Mouse (Mus musculus): ENCODE results near the gene Spata2l. TPM values are rescaled to one million over a fixed set of nuclear protein-coding genes. Genes with fewer than 3 reads are reported as not detected.
"Not testable (repeated sequence)": the region's sequence is repeated elsewhere in the genome, so short reads cannot be mapped to it uniquely, and the experiment has no call there.

Gene Spata2l
- polyA plus RNA-seq, 1 experiment from 2014 or later, result 11.4 TPM

GRCm38 (mm10) chr8:123220917-123221316 lies 15.1 kb downstream of the Spata2l start:
- Histone ChIP-seq H3K36me3 (no peaks in the 10 kb centered on the region), H3K9me3 (no peaks in the 10 kb centered on the region), H3K27ac (replicated peaks) (no peak overlapping the region), H3K27me3 (no peaks in the 10 kb centered on the region), H3K4me3 (no peak overlapping the region), H3K4me2 (no peak overlapping the region), H3K9ac (no peak overlapping the region), H3K4me1 (replicated peaks) (peaks cover 16% of the 10 kb centered on the region)
- ATAC-seq (ENCODE audit: low FRiP score, low read depth), result no peak
- WGBS, result 87% methylated on average over 1 of the region's 1 CpGs

- 84% methylated on average over 3 of the region's 3 CpGs for WGBS
- Histone ChIP-seq H3K4me2 (no peak overlapping the region), H3K27me3 (no peaks in the 10 kb centered on the region), H3K4me3 (no peak overlapping the region), H3K9me3 (no peaks in the 10 kb centered on the region), H3K36me3 (no peaks in the 10 kb centered on the region), H3K9ac (no peak overlapping the region), H3K27ac (replicated peaks) (no peak overlapping the region), H3K4me1 (replicated peaks) (peaks cover 22% of the 10 kb centered on the region)
- no peak for ATAC-seq (ENCODE audit: low FRiP score, low read depth)
These were observed 20.6 kb downstream of the Spata2l start for GRCm38 (mm10) chr8:123215430-123215829.

DNA sequence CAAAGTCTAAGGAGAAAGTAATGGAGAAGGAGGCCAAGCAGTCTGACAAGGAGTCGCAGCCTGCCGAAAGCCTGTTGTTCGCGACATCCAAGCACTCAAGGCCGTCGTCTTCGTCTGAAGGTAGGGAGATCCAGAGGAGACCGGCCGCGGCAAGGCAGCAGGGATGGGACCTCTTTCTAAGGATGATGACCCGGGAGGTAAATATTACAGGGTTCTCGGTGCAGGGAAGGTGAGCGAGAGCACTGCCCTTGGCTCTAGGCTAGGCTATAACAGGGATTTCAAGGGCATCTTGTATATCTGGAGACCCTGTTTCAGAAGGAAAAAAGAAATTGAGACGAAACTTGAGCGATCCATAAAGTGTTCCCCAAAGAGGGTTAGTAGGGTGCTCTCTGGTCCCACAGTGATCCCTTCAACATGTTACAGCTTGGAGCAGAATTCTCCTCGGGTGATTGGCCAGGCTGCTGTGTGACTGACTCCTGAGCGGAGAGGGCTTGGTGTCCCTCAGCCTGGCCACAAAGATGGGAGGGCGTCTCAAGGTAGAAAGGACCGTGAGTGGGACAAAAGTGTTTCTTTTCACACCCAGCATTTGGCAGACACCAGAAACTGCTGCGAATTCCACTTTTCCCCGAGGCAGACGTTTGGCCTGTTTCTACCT lies 22.8 kb downstream of the Spata2l start:
- WGBS, result 18% methylated on average over 22 of the region's 22 CpGs
- peak overlapping the region; percentile 66 for H3K27ac ChIP-seq (replicated peaks)
- peaks cover 4% of the 10 kb centered on the region for H3K36me3 ChIP-seq
- no peak; the same call in 1 of the 2 replicates for ATAC-seq (ENCODE audit: low FRiP score, low read depth)
- H3K9me3 ChIP-seq, result no peaks in the 10 kb centered on the region
- peak overlapping the region; percentile 97 for H3K4me2 ChIP-seq
- H3K4me1 ChIP-seq (replicated peaks), result peaks cover 22% of the 10 kb centered on the region
- peak overlapping the region; percentile 83 for H3K4me3 ChIP-seq
- peak overlapping the region; percentile 90 for H3K9ac ChIP-seq
- H3K27me3 ChIP-seq, result no peaks in the 10 kb centered on the region

DNA sequence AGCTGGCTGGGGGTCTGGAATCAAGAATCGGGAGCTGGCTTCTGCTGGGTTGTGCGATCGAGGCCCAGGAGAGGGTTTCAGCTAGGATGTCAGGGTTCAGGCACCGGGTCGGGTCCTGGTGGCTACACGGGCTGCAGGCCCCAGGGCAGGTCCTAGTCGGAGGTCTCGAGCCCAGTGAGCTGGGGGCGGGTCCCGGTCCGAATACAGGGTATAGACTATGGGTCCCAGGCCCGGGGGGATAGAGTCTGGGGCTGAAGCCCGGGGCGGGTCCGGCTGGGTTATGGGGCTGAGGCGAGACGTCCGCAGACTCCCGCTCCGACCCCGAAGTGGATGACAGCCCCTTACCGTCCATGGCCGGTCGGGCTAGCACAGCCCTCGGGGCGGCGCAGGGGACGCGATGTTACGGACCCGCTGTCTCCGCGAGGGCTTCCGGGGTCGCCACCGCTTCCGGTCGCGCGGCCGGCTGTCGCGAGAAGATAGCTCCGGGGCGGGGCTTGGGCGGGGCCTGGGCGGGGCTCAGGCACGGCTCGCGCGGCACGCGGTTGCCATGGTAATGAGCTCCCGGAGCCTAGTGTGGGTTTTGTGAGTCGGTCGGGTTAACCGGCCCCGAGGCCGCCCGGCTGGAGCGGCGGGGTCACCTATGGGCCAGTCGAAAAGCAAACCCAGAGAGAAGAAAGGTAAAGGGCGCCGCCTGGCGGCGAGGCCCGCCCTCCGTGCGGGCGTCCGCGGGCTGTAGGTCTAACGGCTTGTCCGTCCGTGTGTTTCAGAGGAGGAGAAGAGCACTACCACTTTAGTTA lies 23.5 kb downstream of the Spata2l start, which contains the start of the genes Chmp1a and Spata33:
TSS of gene Chmp1a (minus strand) at position 443 of the 797 bp plus-strand sequence.
TSS of gene Spata33 (plus strand) at position 512 of the 797 bp plus-strand sequence.
- peak within 1 kb of the TSS; percentile 66 for H3K27ac ChIP-seq (replicated peaks)
- H3K9ac ChIP-seq, result peak within 1 kb of the TSS; percentile 90
- H3K36me3 ChIP-seq, result peaks cover 7% of the 10 kb centered on the region
- peak within 1 kb of the TSS; percentile 83 for H3K4me3 ChIP-seq
- peak within 1 kb of the TSS; percentile 97 for H3K4me2 ChIP-seq
- H3K9me3 ChIP-seq, result no peaks in the 10 kb centered on the region
- no peaks in the 10 kb centered on the region for H3K27me3 ChIP-seq
- peaks cover 22% of the 10 kb centered on the region for H3K4me1 ChIP-seq (replicated peaks)
- 1% methylated on average over 74 of the region's 76 CpGs for WGBS
- peak; percentile 95 for ATAC-seq (ENCODE audit: low FRiP score, low read depth)

GRCm38 (mm10) chr8:123211876-123212275 lies 24.2 kb downstream of the Spata2l start:
- Histone ChIP-seq H3K4me1 (replicated peaks) (peaks cover 22% of the 10 kb centered on the region), H3K27ac (replicated peaks) (peak overlapping the region; percentile 64; the same call in 1 of the 2 replicates), H3K9ac (peak overlapping the region; percentile 90), H3K4me3 (peak overlapping the region; percentile 83), H3K27me3 (no peaks in the 10 kb centered on the region), H3K36me3 (peaks cover 13% of the 10 kb centered on the region), H3K9me3 (no peaks in the 10 kb centered on the region), H3K4me2 (peak overlapping the region; percentile 97)
- no peak for ATAC-seq (ENCODE audit: low FRiP score, low read depth)
- 48% methylated on average over 10 of the region's 10 CpGs for WGBS

DNA sequence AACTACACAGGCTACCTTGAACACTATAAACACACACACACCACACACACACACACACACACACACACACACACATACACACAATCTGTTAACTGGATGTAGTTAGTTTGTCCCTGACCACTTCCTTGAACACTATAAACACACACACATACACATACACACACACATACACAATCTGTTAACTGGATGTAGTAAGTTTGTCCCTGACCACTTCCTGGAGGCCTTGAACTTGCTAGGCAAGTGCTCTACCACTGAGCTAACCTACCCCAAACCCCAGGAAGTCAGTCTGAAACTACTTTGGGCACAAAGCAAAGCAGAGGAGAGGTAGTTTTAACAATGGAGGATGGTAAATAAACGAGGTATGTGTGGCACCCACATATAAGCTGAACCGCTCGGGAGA lies 32.5 kb downstream of the Spata2l start:
- WGBS, result 97% methylated on average over 3 of the region's 3 CpGs
- no peak overlapping the region for H3K27ac ChIP-seq (replicated peaks)
- H3K9ac ChIP-seq, result no peak overlapping the region
- H3K4me1 ChIP-seq (replicated peaks), result 0 out of 2 replicates have a peak, but pooled peaks cover 2% of the 10 kb centered on the region
- no peak overlapping the region for H3K4me2 ChIP-seq
- H3K27me3 ChIP-seq, result no peaks in the 10 kb centered on the region
- no peak overlapping the region for H3K4me3 ChIP-seq
- peaks cover 16% of the 10 kb centered on the region for H3K36me3 ChIP-seq
- no peak for ATAC-seq (ENCODE audit: low FRiP score, low read depth)
- no peaks in the 10 kb centered on the region for H3K9me3 ChIP-seq

- Histone ChIP-seq H3K4me3 (no peak overlapping the region), H3K4me1 (replicated peaks) (0 out of 2 replicates have a peak, but pooled peaks cover 2% of the 10 kb centered on the region), H3K9me3 (no peaks in the 10 kb centered on the region), H3K36me3 (peaks cover 11% of the 10 kb centered on the region), H3K27me3 (no peaks in the 10 kb centered on the region), H3K4me2 (no peak overlapping the region), H3K27ac (replicated peaks) (no peak overlapping the region), H3K9ac (no peak overlapping the region)
- whole genome bisulfite sequencing, result 22% methylated on average over 5 of the region's 5 CpGs
- 0 out of 2 replicates have a peak, but pooled peaks have one; percentile 16 for ATAC-seq (ENCODE audit: low FRiP score, low read depth)
These were observed 33.7 kb downstream of the Spata2l start for GRCm38 (mm10) chr8:123202288-123202687.

GRCm38 (mm10) chr8:123199864-123200263 lies 36.2 kb downstream of the Spata2l start:
- Histone ChIP-seq H3K36me3 (no peaks in the 10 kb centered on the region), H3K9me3 (no peaks in the 10 kb centered on the region), H3K4me1 (replicated peaks) (0 out of 2 replicates have a peak, but pooled peaks cover 2% of the 10 kb centered on the region), H3K4me3 (no peak overlapping the region), H3K9ac (no peak overlapping the region), H3K27ac (replicated peaks) (no peak overlapping the region), H3K27me3 (no peaks in the 10 kb centered on the region), H3K4me2 (no peak overlapping the region)
- no peak for ATAC-seq (ENCODE audit: low FRiP score, low read depth)
- 76% methylated on average over 14 of the region's 14 CpGs for WGBS

- H3K9me3 ChIP-seq; H3K4me3 ChIP-seq; H3K4me1 ChIP-seq (replicated peaks); H3K27ac ChIP-seq (replicated peaks); ATAC-seq (ENCODE audit: low FRiP score, low read depth); H3K27me3 ChIP-seq; H3K4me2 ChIP-seq; H3K9ac ChIP-seq; H3K36me3 ChIP-seq: not testable (repeated sequence)
- 74% methylated on average over 5 of the region's 5 CpGs for whole genome bisulfite sequencing
These were observed 39.0 kb downstream of the Spata2l start for GRCm38 (mm10) chr8:123197016-123197415.

DNA sequence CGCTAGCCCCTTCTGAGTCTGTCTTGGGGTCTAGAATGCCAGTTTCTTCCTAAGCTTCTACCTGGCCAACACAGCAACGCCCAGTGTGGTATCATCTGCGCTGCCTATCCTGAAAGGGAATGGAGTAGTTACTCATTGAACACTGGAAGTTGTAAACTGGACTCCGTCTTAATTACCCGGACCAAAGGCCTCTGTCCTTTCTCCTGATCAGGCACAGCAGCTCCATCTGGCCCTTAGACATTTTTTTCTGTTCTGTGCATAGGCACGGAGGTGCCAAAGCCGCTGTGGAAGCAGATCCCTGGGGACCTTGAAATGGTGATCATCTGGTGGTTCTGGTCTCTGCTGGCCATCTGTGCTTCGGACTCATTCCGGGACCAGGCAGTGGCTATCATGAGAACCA lies 42.3 kb downstream of the Spata2l start:
- H3K27ac ChIP-seq (replicated peaks), result no peak overlapping the region
- no peak overlapping the region for H3K4me2 ChIP-seq
- H3K36me3 ChIP-seq, result no peaks in the 10 kb centered on the region
- 80% methylated on average over 9 of the region's 9 CpGs for WGBS
- no peaks in the 10 kb centered on the region for H3K9me3 ChIP-seq
- no peak overlapping the region for H3K4me3 ChIP-seq
- no peak overlapping the region for H3K9ac ChIP-seq
- no peaks in the 10 kb centered on the region for H3K27me3 ChIP-seq
- no peak for ATAC-seq (ENCODE audit: low FRiP score, low read depth)
- H3K4me1 ChIP-seq (replicated peaks), result no peaks in the 10 kb centered on the region

DNA sequence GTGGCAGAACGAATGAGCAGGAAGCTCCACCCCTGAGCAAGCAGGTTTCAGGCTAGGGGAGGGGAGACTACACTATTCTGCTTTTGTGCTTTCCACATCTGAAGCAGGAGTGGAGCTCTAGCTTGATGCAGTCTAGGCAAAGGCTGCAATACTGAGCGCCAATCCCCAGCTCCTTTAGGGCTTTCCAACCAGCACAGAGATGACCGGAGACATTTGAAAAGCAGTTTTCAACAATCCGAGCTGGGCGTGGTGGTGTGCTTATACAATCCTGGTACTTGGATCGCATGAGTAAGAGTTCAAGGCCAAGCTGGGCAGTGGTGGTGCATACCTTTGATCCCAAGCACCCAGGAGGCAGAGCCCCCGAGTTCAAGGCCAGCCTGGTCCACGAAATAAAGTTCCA lies 44.1 kb downstream of the Spata2l start:
- Histone ChIP-seq H3K36me3 (no peaks in the 10 kb centered on the region), H3K9ac (no peak overlapping the region), H3K27me3 (no peaks in the 10 kb centered on the region), H3K9me3 (no peaks in the 10 kb centered on the region), H3K27ac (replicated peaks) (no peak overlapping the region), H3K4me3 (no peak overlapping the region), H3K4me1 (replicated peaks) (no peaks in the 10 kb centered on the region), H3K4me2 (no peak overlapping the region)
- 63% methylated on average over 8 of the region's 8 CpGs for WGBS
- ATAC-seq (ENCODE audit: low FRiP score, low read depth), result no peak

- H3K4me1 ChIP-seq (replicated peaks), result no peaks in the 10 kb centered on the region
- no peak overlapping the region for H3K27ac ChIP-seq (replicated peaks)
- H3K36me3 ChIP-seq, result no peaks in the 10 kb centered on the region
- no peak overlapping the region for H3K4me3 ChIP-seq
- H3K4me2 ChIP-seq, result 0 out of 2 replicates have a peak overlapping the region, but pooled peaks have one; percentile 2
- WGBS, result 1% methylated on average over 9 of the region's 9 CpGs
- no peak for ATAC-seq (ENCODE audit: low FRiP score, low read depth)
- no peaks in the 10 kb centered on the region for H3K9me3 ChIP-seq
- no peak overlapping the region for H3K9ac ChIP-seq
- no peaks in the 10 kb centered on the region for H3K27me3 ChIP-seq
These were observed 45.4 kb downstream of the Spata2l start for GRCm38 (mm10) chr8:123190678-123191077.
